Mouse (Mus musculus): ENCODE data around the gene Zan. TPM values are rescaled to one million over a fixed set of nuclear protein-coding genes. Genes with fewer than 3 reads are reported as not detected.
A peak's percentile ranks its signal among the peaks of the same experiment; 100 is the strongest.

Gene Zan
- total RNA-seq, 2 experiments from 2014 or later = 0.14 to 0.22 TPM

- DNase-seq (ENCODE audit: extremely low spot score in 1 of 2, low spot score in 1 of 2) = no peak
These were observed 124.6 kb downstream of the Zan start for GRCm38 (mm10) chr5:137352011-137352975.

GRCm38 (mm10) chr5:137351394-137351793, 125.5 kb downstream of the Zan start:
- no peak for DNase-seq (ENCODE audit: extremely low spot score in 1 of 2, low spot score in 1 of 2)

GRCm38 (mm10) chr5:137351058-137351380, 125.8 kb downstream of the Zan start:
- no peak for DNase-seq (ENCODE audit: extremely low spot score in 1 of 2, low spot score in 1 of 2)

GRCm38 (mm10) chr5:137350205-137351057, 126.4 kb downstream of the Zan start:
- DNase-seq (ENCODE audit: extremely low spot score in 1 of 2, low spot score in 1 of 2) = no peak

GRCm38 (mm10) chr5:137349384-137350204, 127.3 kb downstream of the Zan start, which contains the start of gene Ephb4:
Gene Ephb4, plus strand, starts transcription at chr5:137350109.
- DNase-seq (ENCODE audit: extremely low spot score in 1 of 2, low spot score in 1 of 2) = peak in 1 of 2 experiments; percentile 38

- DNase-seq (ENCODE audit: extremely low spot score in 1 of 2, low spot score in 1 of 2) = no peak
These were observed 128.1 kb downstream of the Zan start for GRCm38 (mm10) chr5:137348482-137349383.

- DNase-seq (ENCODE audit: extremely low spot score in 1 of 2, low spot score in 1 of 2) = no peak
These were observed 129.0 kb downstream of the Zan start for GRCm38 (mm10) chr5:137347856-137348255.

- no peak for DNase-seq (ENCODE audit: extremely low spot score in 1 of 2, low spot score in 1 of 2)
These were observed 129.9 kb downstream of the Zan start for GRCm38 (mm10) chr5:137346983-137347382.

GRCm38 (mm10) chr5:137346388-137346787, 130.5 kb downstream of the Zan start:
- no peak for DNase-seq (ENCODE audit: extremely low spot score in 1 of 2, low spot score in 1 of 2)

GRCm38 (mm10) chr5:137345821-137346220, 131.0 kb downstream of the Zan start:
- DNase-seq (ENCODE audit: extremely low spot score in 1 of 2, low spot score in 1 of 2) = no peak

- DNase-seq (ENCODE audit: extremely low spot score in 1 of 2, low spot score in 1 of 2) = no peak
These were observed 133.0 kb downstream of the Zan start for GRCm38 (mm10) chr5:137343869-137344268.

- no peak for DNase-seq (ENCODE audit: extremely low spot score in 1 of 2, low spot score in 1 of 2)
These were observed 133.5 kb downstream of the Zan start for GRCm38 (mm10) chr5:137343412-137343811.

- DNase-seq (ENCODE audit: extremely low spot score in 1 of 2, low spot score in 1 of 2) = no peak
These were observed 134.4 kb downstream of the Zan start for GRCm38 (mm10) chr5:137342407-137343012.

- no peak for DNase-seq (ENCODE audit: extremely low spot score in 1 of 2, low spot score in 1 of 2)
These were observed 136.6 kb downstream of the Zan start for GRCm38 (mm10) chr5:137340222-137340621.

- peak in 1 of 2 experiments; percentile 24 for DNase-seq (ENCODE audit: extremely low spot score in 1 of 2, low spot score in 1 of 2)
These were observed 137.4 kb downstream of the Zan start for GRCm38 (mm10) chr5:137339290-137339979.

GRCm38 (mm10) chr5:137338663-137339289, 138.1 kb downstream of the Zan start:
- DNase-seq (ENCODE audit: extremely low spot score in 1 of 2, low spot score in 1 of 2) = no peak

GRCm38 (mm10) chr5:137338256-137338655, 138.6 kb downstream of the Zan start:
- peak; percentile 65 to 76 for DNase-seq (ENCODE audit: extremely low spot score in 1 of 2, low spot score in 1 of 2)

- no peak for DNase-seq (ENCODE audit: extremely low spot score in 1 of 2, low spot score in 1 of 2)
These were observed 139.7 kb downstream of the Zan start for GRCm38 (mm10) chr5:137337190-137337589.

All from layer of hippocampus, postnatal 25 days (tissue).